Mouse (Mus musculus) bone marrow, adult 2 months (tissue): ENCODE results near the gene Angel1. TPM values are rescaled to one million over a fixed set of nuclear protein-coding genes. Genes with fewer than 3 reads are reported as not detected.

ENCODE experiments used
- H3K27ac ChIP-seq: fragments of 200-500 bp; 2 replicates; pipeline ENCODE4 v1.5.1; 2012; ENCODE audit warnings: low read depth, mild to moderate bottlenecking, control low read depth, inconsistent platforms, low read length; ENCODE audit not compliant: control insufficient read depth, poor library complexity, insufficient read depth
- H3K4me1 ChIP-seq: fragments of 200-500 bp; 2 replicates; pipeline ENCODE4 v1.6.1; 2011; ENCODE audit warnings: low read length; ENCODE audit not compliant: control insufficient read depth, insufficient read depth
- H3K4me3 ChIP-seq: fragments of 200-500 bp; replicated peaks from 2 replicates; pipeline ENCODE3; 2011; ENCODE audit warnings: mild to moderate bottlenecking, low read depth, low read length, control low read depth; ENCODE audit not compliant: control insufficient read depth
- CTCF ChIP-seq: fragments of 200-500 bp; IDR thresholded peaks from 2 replicates; pipeline ENCODE4 v1.5.1; 2011; ENCODE audit warnings: low read length, control low read depth; ENCODE audit not compliant: control insufficient read depth, insufficient read depth
- POLR2A ChIP-seq: fragments of 200-500 bp; IDR thresholded peaks from 2 replicates; pipeline ENCODE4 v1.6.1; 2011; ENCODE audit warnings: low read depth, mild to moderate bottlenecking, control low read depth, low read length, borderline replicate concordance; ENCODE audit not compliant: control insufficient read depth
- WGBS: fragments of 180-500 bp; shearing (Covaris S2); methylation state at CpG from one replicate; pipeline ENCODE4 v1.1.7; 2018; 5-methylcytosine and 5-hydroxymethylcytosine counted together
- polyA plus RNA-seq: library from polyadenylated mRNA; stranded (reverse); fragments of >200 nt; gene quantifications from 2 replicates; pipeline ENCODE4 v1.2.4, GENCODE M21; 2011; ENCODE audit warnings: low replicate concordance; ENCODE audit not compliant: missing spikeins, insufficient read depth, insufficient read length

Gene Angel1
- polyA plus RNA-seq, 1 experiment: 3.8 TPM

DNA sequence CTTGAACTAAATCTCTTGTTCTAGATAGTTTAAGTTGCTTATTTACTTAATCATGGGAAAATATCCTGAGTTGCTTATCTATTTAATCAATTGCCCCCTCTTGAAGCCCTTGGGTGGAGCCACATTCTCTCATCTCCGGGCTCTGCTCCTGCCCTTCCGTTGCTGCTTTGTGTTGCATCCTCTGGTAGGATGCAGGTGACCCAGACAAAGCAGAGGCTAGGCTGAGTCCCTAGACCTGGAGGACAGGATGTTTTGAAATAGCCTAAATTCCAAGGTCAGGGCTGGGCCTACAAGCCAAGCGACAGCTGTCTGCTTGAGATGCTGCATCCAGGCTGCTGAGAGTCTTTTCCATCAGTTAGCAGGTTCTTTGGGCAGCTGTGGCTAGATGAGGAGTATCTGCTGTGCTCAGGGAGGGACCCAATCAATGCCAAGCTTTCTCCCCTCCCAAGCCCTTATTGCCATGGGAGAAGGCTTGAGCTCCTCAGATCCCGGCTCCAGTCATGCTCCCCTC, 38.8 kb downstream of the Angel1 start:
- peaks cover 1% of the 10 kb centered on the region; the same call in 1 of the 2 replicates for H3K4me1 ChIP-seq
- no peak overlapping the region for H3K4me3 ChIP-seq
- H3K27ac ChIP-seq: no peak overlapping the region
- WGBS: 45% methylated on average over 4 of the region's 4 CpGs
- TF ChIP-seq POLR2A: no peak
- TF ChIP-seq CTCF: no peak

DNA sequence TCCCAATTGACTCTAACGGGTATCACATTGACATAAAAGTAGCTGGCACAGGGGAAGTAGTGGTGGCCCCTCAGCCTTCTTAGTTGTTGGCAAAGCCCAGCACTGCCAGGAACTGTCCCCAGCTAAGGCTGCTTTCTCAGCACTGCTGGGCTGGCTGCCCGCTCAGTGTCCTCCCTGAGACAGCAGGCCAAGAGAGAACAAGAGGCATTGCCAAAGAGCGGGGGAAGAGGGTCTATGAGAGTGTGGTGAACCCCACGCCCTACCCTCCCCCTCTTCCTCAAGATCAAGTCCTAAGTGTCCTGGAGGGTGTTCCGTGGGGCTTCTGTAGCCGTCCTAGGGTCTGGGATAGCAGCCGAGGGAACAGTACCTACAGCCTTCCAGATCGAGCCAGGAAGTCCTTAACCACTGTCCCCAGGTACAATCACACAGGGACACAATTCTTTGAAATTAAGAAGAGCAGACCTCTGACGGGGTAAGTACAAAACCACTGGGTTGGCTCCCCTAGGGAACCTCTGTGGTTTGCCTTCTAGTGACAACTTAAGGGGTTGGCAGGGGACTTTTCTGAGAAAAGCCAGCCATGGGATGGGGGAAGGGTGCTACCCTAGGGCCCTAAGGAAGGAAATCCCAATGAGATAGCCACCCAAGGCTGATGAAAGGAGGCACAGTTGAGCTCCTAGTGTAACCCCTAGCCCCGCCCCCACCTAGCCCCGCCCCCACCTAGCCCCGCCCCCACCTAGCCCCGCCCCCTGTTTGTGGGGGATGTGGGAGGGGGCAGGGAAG, 39.5 kb downstream of the Angel1 start:
- TF ChIP-seq POLR2A: no peak
- no peak for TF ChIP-seq CTCF
- Histone ChIP-seq H3K4me3 (no peak overlapping the region), H3K4me1 (peaks cover 1% of the 10 kb centered on the region; the same call in 1 of the 2 replicates), H3K27ac (no peak overlapping the region)
- WGBS: 3% methylated on average over 13 of the region's 13 CpGs

DNA sequence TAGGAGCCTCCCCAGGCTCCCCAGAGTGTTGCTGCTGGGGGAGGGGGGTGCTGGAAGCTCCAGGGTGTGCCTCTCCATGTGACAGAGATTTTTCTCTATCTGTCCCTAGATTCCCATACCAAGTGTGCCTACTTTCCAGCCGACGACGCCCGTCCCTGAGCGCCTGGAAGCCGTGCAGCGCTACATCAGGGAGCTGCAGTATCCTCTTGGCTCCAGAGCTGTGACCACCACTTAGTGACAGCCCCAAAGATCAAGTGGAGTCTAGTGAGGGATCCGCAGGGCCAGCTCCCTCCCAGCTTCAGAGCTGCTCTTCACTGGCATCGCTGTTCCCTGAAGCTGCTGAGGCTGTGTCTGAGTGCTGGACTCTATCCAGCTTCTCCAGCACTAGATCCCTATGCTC, 41.0 kb downstream of the Angel1 start:
- peaks cover 1% of the 10 kb centered on the region; the same call in 1 of the 2 replicates for H3K4me1 ChIP-seq
- TF ChIP-seq POLR2A (no peak), CTCF (no peak)
- no peak overlapping the region for H3K27ac ChIP-seq
- H3K4me3 ChIP-seq: no peak overlapping the region
- 79% methylated on average over 9 of the region's 9 CpGs for WGBS

DNA sequence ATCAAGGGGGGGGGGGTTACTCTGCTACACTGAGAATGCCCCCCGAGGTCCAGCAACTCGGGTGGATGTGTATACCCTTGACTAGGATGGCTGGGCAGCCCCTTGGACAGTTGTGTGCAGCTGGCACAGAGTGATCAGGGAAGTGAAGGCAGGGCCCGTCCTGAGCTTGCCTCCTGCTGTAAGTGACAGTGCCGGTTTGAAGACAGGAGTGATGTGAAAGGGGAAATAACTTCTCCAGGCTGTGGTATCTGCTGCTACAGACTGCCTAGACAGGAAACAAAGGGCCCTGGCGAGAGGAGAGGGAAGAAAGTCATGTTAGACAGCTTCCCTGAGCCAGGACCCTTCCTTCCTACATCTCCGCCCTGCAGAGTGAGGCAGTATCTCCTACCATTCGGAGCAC, 42.6 kb downstream of the Angel1 start:
- peaks cover 1% of the 10 kb centered on the region; the same call in 1 of the 2 replicates for H3K4me1 ChIP-seq
- no peak overlapping the region for H3K4me3 ChIP-seq
- WGBS: 6% methylated on average over 7 of the region's 7 CpGs
- TF ChIP-seq POLR2A: no peak
- TF ChIP-seq CTCF: no peak
- H3K27ac ChIP-seq: no peak overlapping the region

DNA sequence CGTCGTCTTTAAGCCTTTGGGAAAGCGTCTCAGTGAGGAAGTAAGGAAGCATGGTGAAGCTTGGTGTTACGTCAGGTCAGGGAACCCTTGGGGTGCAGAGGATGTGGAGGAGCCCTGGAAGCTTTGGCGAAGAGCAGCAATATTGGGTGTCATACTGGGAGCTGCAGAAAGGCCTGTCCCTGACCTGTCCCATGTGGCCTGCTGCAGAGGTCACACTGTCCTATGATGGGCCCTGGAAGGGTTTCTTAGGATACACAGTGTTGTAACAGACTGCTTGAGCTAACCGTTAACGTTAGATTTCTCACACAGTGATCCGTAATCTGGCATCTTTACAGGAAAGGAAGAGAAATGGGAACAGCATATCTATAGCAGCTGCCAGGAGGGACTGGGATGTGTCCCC, 44.1 kb downstream of the Angel1 start:
- TF ChIP-seq POLR2A (no peak), CTCF (no peak)
- H3K4me3 ChIP-seq: no peak overlapping the region
- no peak overlapping the region for H3K27ac ChIP-seq
- 80% methylated on average over 8 of the region's 8 CpGs for WGBS
- no peaks in the 10 kb centered on the region; the same call in 1 of the 2 replicates for H3K4me1 ChIP-seq

DNA sequence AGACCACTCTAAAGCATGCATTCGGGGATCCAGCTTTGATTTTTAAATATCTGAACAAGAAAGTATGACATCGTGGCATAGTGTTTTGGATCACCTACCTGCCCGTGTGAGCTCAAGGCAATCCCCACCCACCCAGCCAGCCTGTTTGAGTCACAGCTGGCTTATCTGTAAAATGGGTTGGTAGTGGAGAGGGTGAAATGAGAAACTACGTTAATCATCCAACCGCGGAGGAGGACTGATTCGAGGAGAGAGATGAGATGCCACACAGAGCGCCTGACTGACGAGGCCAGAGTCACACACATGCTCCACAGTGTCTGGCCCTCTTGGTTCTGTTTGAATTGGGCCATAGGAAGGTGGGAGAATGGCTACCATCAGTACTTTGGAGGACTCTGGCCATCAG, 44.6 kb downstream of the Angel1 start:
- no peak overlapping the region for H3K27ac ChIP-seq
- 86% methylated on average over 9 of the region's 9 CpGs for WGBS
- no peaks in the 10 kb centered on the region; the same call in 1 of the 2 replicates for H3K4me1 ChIP-seq
- no peak for TF ChIP-seq POLR2A
- H3K4me3 ChIP-seq: no peak overlapping the region

DNA sequence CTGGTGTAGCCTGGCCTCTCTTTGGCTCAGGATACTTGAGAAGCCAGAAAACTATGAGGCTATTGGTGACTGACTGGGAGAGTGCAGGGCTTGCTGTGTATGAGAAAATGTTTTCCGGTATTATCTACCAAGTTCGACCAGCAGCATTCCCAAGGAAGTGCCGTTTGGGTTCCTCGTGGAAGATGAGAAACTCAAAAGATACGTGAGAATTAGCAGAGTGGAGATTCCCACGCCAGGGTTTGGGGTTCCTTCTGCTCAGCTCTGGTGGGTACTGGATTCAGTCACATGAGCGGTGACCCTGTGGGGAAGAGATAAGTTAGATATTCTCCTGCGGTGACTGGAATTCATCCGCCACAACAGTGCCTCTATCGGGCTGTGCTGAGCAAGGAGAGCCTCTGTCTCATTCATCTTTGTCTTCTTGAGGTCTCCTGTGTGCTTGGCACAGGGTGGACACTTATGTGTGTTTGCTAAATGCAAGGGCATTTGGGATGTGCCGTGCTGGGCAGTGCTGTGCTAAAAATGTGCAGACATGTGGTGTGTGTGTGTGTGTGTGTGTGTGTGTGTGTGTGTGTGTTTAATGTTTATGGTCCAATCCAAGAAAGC, 45.6 kb downstream of the Angel1 start:
- WGBS: 53% methylated on average over 11 of the region's 11 CpGs
- no peak overlapping the region for H3K4me3 ChIP-seq
- H3K27ac ChIP-seq: no peak overlapping the region
- H3K4me1 ChIP-seq: no peaks in the 10 kb centered on the region; the same call in 1 of the 2 replicates
- TF ChIP-seq POLR2A (no peak), CTCF (no peak)

DNA sequence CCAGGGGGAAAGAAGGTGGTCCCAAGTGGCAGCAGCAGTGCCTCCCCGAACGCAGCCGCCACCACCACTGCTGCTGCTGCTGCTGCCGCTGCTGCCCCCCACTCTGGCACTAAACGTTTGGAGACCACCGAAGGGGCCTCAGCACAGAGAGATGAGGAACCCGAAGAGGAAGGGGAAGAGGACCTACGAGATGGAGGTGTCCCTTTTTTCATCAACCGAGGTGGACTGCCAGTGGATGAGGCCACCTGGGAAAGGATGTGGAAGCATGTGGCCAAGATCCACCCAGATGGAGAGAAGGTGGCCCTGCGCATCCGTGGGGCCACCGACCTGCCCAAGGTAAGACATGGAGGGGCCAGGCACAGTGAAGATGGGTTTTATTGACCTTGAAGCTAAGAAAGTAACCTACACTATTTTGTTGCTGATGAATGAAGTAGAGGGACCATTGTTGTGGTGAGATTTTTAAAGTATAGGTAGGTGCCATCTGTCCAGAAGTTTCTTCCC, 46.2 kb downstream of the Angel1 start:
- Histone ChIP-seq H3K27ac (no peak overlapping the region), H3K4me3 (no peak overlapping the region)

More for the DNA sequence above, 46.2 kb downstream of the Angel1 start:
- TF ChIP-seq POLR2A: no peak
- no peak for TF ChIP-seq CTCF
- 50% methylated on average over 12 of the region's 12 CpGs for WGBS
- no peaks in the 10 kb centered on the region; the same call in 1 of the 2 replicates for H3K4me1 ChIP-seq
